Mouse (Mus musculus) mouse trophoblast stem cell (cell line): ENCODE results near the gene Ccdc15.
"Not testable (repeated sequence)": the region's sequence is repeated elsewhere in the genome, so short reads cannot be mapped to it uniquely, and the experiment has no call there.

Experiments
- in situ Hi-C, 2 experiments: fragments of 300-500 bp; cut with MseI, MboI; formaldehyde crosslinking; loops; 2 replicates in 1 of 2; 3 replicates in 1 of 2; pipeline ENCODE4 v1.15.1; 2025

Gene Ccdc15

GRCm38 (mm10) chr9:37351266-37351665, 3.0 kb upstream of the Ccdc15 start:
- in situ Hi-C loops = no loop called here

GRCm38 (mm10) chr9:37349050-37349449, 818 bp upstream of the Ccdc15 start:
- in situ Hi-C loops = no loop called here

- in situ Hi-C loops = no loop called here
These were observed 846 bp downstream of the Ccdc15 start for GRCm38 (mm10) chr9:37347184-37347987.

- in situ Hi-C loops = no loop called here
These were observed 2.8 kb downstream of the Ccdc15 start for GRCm38 (mm10) chr9:37345406-37345805.

- in situ Hi-C loops = loop anchor here (5.0 to 10.0 kb wide), 2 partner anchors 67 to 155 kb away; no protein-coding TSS in a partner anchor
These were observed 18.8 kb downstream of the Ccdc15 start for GRCm38 (mm10) chr9:37329456-37329855.

GRCm38 (mm10) chr9:37301720-37302119, 46.5 kb downstream of the Ccdc15 start:
- in situ Hi-C loops = no loop called here

- in situ Hi-C loops = not testable (repeated sequence)
These were observed 47.7 kb downstream of the Ccdc15 start for GRCm38 (mm10) chr9:37300501-37300900.

GRCm38 (mm10) chr9:37295586-37295985, 52.6 kb downstream of the Ccdc15 start:
- in situ Hi-C loops = no loop called here

- in situ Hi-C loops = no loop called here
These were observed 81.6 kb downstream of the Ccdc15 start for GRCm38 (mm10) chr9:37266622-37267021.

GRCm38 (mm10) chr9:37255889-37256225, 92.4 kb downstream of the Ccdc15 start:
- in situ Hi-C loops = no loop called here

GRCm38 (mm10) chr9:37255149-37255888, 92.9 kb downstream of the Ccdc15 start, which contains the start of gene Slc37a2:
Gene Slc37a2, minus strand, starts transcription at chr9:37255738.
- in situ Hi-C loops = no loop called here

GRCm38 (mm10) chr9:37254531-37255110, 93.6 kb downstream of the Ccdc15 start:
- in situ Hi-C loops = no loop called here

GRCm38 (mm10) chr9:37250631-37251030, 97.6 kb downstream of the Ccdc15 start:
- in situ Hi-C loops = no loop called here

GRCm38 (mm10) chr9:37249976-37250375, 98.3 kb downstream of the Ccdc15 start:
- in situ Hi-C loops = no loop called here

GRCm38 (mm10) chr9:37248381-37248906, 99.8 kb downstream of the Ccdc15 start:
- in situ Hi-C loops = no loop called here

- in situ Hi-C loops = no loop called here
These were observed 100.8 kb downstream of the Ccdc15 start for GRCm38 (mm10) chr9:37247429-37247828.

GRCm38 (mm10) chr9:37245810-37246209, 102.4 kb downstream of the Ccdc15 start:
- in situ Hi-C loops = no loop called here

- in situ Hi-C loops = no loop called here
These were observed 102.8 kb downstream of the Ccdc15 start for GRCm38 (mm10) chr9:37245404-37245803.

GRCm38 (mm10) chr9:37244600-37244999, 103.6 kb downstream of the Ccdc15 start:
- in situ Hi-C loops = no loop called here

- in situ Hi-C loops = no loop called here
These were observed 105.5 kb downstream of the Ccdc15 start for GRCm38 (mm10) chr9:37242764-37243163.

- in situ Hi-C loops = no loop called here
These were observed 112.1 kb downstream of the Ccdc15 start for GRCm38 (mm10) chr9:37235951-37236737.
